Mouse (Mus musculus): ENCODE data around the gene Ppargc1a.

- TF ChIP-seq POLR2A (IDR thresholded peaks at IDR 0.05; ENCODE audit: control insufficient read depth, extremely low read depth, insufficient read depth, low read length, poor library complexity) (no peak), CTCF (IDR thresholded peaks at IDR 0.05; ENCODE audit: borderline replicate concordance, control insufficient read depth, extremely low read depth, insufficient read depth, low read length, poor library complexity) (no peak)
Measured at GRCm38 (mm10) chr5:51475034-51475541, 92.4 kb downstream of the Ppargc1a start.

Measured in thymus, adult 2 months (tissue).